Mouse (Mus musculus): Measurements from ENCODE around the gene Chrd. TPM values are rescaled to one million over a fixed set of nuclear protein-coding genes. Genes with fewer than 3 reads are reported as not detected.

Gene Chrd
- not detected for polyA plus RNA-seq (2017; shearing (Covaris generic))

GRCm38 (mm10) chr16:20732925-20733730 is at the start of gene Chrd:
Gene Chrd, plus strand, starts transcription at chr16:20733127.

GRCm38 (mm10) chr16:20693111-20693701 is 39.7 kb upstream of the Chrd start, which contains the start of gene Fam131a:
Gene Fam131a, plus strand, starts transcription at chr16:20693241.

GRCm38 (mm10) chr16:20717181-20717977 is 15.5 kb upstream of the Chrd start, which contains the start of the genes Polr2h and Clcn2:
Gene Polr2h, plus strand, starts transcription at chr16:20717665.
Gene Clcn2, minus strand, starts transcription at chr16:20717746.

GRCm38 (mm10) chr16:20733731-20734730 is 1.1 kb downstream of the Chrd start, which contains the start of gene Thpo:
Gene Thpo, minus strand, starts transcription at chr16:20734511.

Other genes with a start within 250 kb of the Chrd start
- 74.1 TPM for gene Eif2b5, start 234.3 kb upstream of the Chrd start, polyA plus RNA-seq (2017; shearing (Covaris generic))
- 28.3 TPM for gene Dvl3, start 216.1 kb upstream of the Chrd start, polyA plus RNA-seq (2017; shearing (Covaris generic))
- gene Ap2m1, start 197.6 kb upstream of the Chrd start, polyA plus RNA-seq (2017; shearing (Covaris generic)) = 410 TPM
- 71.0 TPM for gene Abcf3, start 184.6 kb upstream of the Chrd start, polyA plus RNA-seq (2017; shearing (Covaris generic))
- gene Vwa5b2, start 143.7 kb upstream of the Chrd start, polyA plus RNA-seq (2017; shearing (Covaris generic)) = 0.07 TPM
- 20.3 TPM for gene Eef1akmt4, start 121.5 kb upstream of the Chrd start, polyA plus RNA-seq (2017; shearing (Covaris generic))
- gene Gm49333, start 121.5 kb upstream of the Chrd start, polyA plus RNA-seq (2017; shearing (Covaris generic)) = not detected
- gene Alg3, start 121.4 kb upstream of the Chrd start, polyA plus RNA-seq (2017; shearing (Covaris generic)) = 40.1 TPM
- gene Camk2n2, start 111.8 kb upstream of the Chrd start, polyA plus RNA-seq (2017; shearing (Covaris generic)) = 0.28 TPM
- not detected for gene Ece2, start 103.3 kb upstream of the Chrd start, polyA plus RNA-seq (2017; shearing (Covaris generic))
- 258 TPM for gene Psmd2, start 81.5 kb upstream of the Chrd start, polyA plus RNA-seq (2017; shearing (Covaris generic))
- gene Eif4g1, start 64.8 kb upstream of the Chrd start, polyA plus RNA-seq (2017; shearing (Covaris generic)) = 130 TPM
- 0.95 TPM for gene Fam131a, start 39.9 kb upstream of the Chrd start, polyA plus RNA-seq (2017; shearing (Covaris generic))
- gene Polr2h, start 15.5 kb upstream of the Chrd start, polyA plus RNA-seq (2017; shearing (Covaris generic)) = 62.2 TPM
- gene Clcn2, start 15.4 kb upstream of the Chrd start, polyA plus RNA-seq (2017; shearing (Covaris generic)) = 4.7 TPM
- gene Thpo, start 1.4 kb downstream of the Chrd start, polyA plus RNA-seq (2017; shearing (Covaris generic)) = not detected